Mouse (Mus musculus) hindbrain, postnatal 0 days (tissue): ENCODE data around the gene Fgfr2. TPM values are rescaled to one million over a fixed set of nuclear protein-coding genes. Genes with fewer than 3 reads are reported as not detected.
A peak's percentile ranks its signal among the peaks of the same experiment; 100 is the strongest.

Source experiments
- ATAC-seq: fragments of 200-750 bp; cut with Nextera tagmentation; 2 replicates; pipeline ENCODE4 v1.8.0; 2017; ENCODE audit warnings: mild to moderate bottlenecking, moderate TSS enrichment, moderate library complexity
- DNase-seq: peaks from one replicate; pipeline ENCODE4 v3.0.0-alpha.2; 2015; ENCODE audit warnings: low spot score
- H3K27ac ChIP-seq: fragments of 300-500 bp; sonication (generic); 2 replicates; pipeline ENCODE4 v1.5.1; 2014; ENCODE audit warnings: mild to moderate bottlenecking
- H3K27me3 ChIP-seq: fragments of 300-500 bp; sonication (generic); 2 replicates; pipeline ENCODE4 v1.6.1; 2014; ENCODE audit warnings: low read length, mixed read lengths; ENCODE audit not compliant: insufficient read depth
- H3K36me3 ChIP-seq: fragments of 300-500 bp; sonication (generic); 2 replicates; pipeline ENCODE4 v1.6.1; 2014; ENCODE audit warnings: low read length, mixed read lengths; ENCODE audit not compliant: insufficient read depth
- H3K4me1 ChIP-seq: fragments of 300-500 bp; sonication (generic); 2 replicates; pipeline ENCODE4 v1.6.1; 2014; ENCODE audit warnings: antibody characterized with exemption, low read length, mixed read lengths; ENCODE audit not compliant: insufficient read depth
- H3K4me2 ChIP-seq: fragments of 300-500 bp; sonication (generic); 2 replicates; pipeline ENCODE4 v1.6.1; 2014; ENCODE audit warnings: low read depth, mild to moderate bottlenecking, low read length, moderate library complexity, mixed read lengths
- H3K4me3 ChIP-seq: fragments of 300-500 bp; sonication (generic); 2 replicates; pipeline ENCODE4 v1.5.1; 2014; ENCODE audit warnings: low read length
- H3K9ac ChIP-seq: fragments of 300-500 bp; sonication (generic); replicated peaks from 2 replicates; pipeline ENCODE4 v1.6.1; 2014; ENCODE audit warnings: mild to moderate bottlenecking, low read length, moderate library complexity, mixed read lengths
- H3K9me3 ChIP-seq: fragments of 300-500 bp; sonication (generic); 2 replicates; pipeline ENCODE4 v1.6.1; 2016; ENCODE audit warnings: low read length, mixed read lengths
- CTCF ChIP-seq: IDR thresholded peaks from 2 replicates; pipeline ENCODE4 v1.5.1; 2016; ENCODE audit warnings: antibody characterized with exemption, control low read depth, low read depth
- WGBS: fragments of 180-500 bp; shearing (Covaris S2); extraction: QIAGEN DNeasy Blood & Tissue Kit; methylation state at CpG from one replicate; pipeline ENCODE4 v1.1.7; 2014; 5-methylcytosine and 5-hydroxymethylcytosine counted together
- polyA plus RNA-seq: library from polyadenylated mRNA; unstranded; fragments of >200 nt; fragmentation: Nextera tagmentation; extraction: Ambion mirVana; gene quantifications from 2 replicates; pipeline ENCODE4 v1.2.1, GENCODE M21; 2015
- total RNA-seq: library from RNA; depleted of rRNA; stranded (reverse); fragments of >200 nt; gene quantifications from 2 replicates; pipeline ENCODE4 v1.2.3, GENCODE M21; 2014

Fgfr2 gene
- total and polyA plus RNA-seq, 2 experiments from 2014 or later: 17.3 to 49.0 TPM

DNA sequence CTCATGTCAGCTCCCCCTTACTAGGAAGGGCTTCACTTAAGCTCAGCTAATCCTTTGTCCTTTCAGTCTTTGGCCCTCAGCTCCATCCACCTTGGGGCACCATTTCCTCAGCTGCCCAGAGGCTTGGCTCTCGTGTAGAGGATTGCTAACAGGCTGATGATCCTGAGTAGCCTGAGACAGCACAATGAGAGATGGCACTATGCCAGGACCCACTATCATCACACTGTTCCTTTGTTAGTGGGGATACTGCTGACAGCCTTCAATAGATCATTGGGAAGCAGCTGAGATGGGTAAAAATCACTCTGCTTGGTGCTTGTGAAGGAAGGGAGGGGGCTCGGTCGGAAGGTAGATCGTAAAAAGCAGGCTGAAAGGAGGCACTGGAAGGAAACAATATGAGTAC, 693.8 kb downstream of the Fgfr2 start:
- 29% methylated on average over 4 of the region's 4 CpGs for WGBS
- H3K4me1 ChIP-seq: no peaks in the 10 kb centered on the region
- H3K27ac ChIP-seq: no peak overlapping the region
- ATAC-seq (no peak), DNase-seq (peak; percentile 48)
- no peaks in the 10 kb centered on the region for H3K9me3 ChIP-seq
- H3K4me3 ChIP-seq: no peak overlapping the region
- no peak overlapping the region for H3K9ac ChIP-seq
- H3K27me3 ChIP-seq: no peaks in the 10 kb centered on the region
- H3K36me3 ChIP-seq: no peaks in the 10 kb centered on the region
- H3K4me2 ChIP-seq: no peak overlapping the region
- no peak for TF ChIP-seq CTCF

DNA sequence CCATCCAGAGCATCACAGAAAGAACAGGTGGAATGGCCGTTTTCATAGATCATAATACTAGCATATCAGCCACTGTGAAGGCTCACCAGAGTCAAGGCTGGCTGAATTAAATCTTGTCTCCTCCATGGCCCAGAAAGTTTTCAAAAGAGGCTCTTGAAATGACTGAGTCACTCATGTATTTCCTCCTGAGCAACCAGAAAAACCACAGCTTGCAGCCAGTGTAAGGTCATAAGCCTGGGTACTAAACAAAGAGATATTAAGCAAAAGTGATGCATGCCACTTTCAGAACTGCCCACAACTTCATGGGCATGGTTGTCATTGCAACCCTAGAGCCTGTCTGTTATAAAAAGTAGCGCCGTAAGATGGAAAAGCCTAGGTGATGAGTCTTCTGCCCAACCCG, 694.8 kb downstream of the Fgfr2 start:
- H3K4me1 ChIP-seq: no peaks in the 10 kb centered on the region
- H3K27me3 ChIP-seq: no peaks in the 10 kb centered on the region
- no peak for DNase-seq
- H3K9ac ChIP-seq: no peak overlapping the region
- H3K27ac ChIP-seq: no peak overlapping the region
- ATAC-seq: no peak
- 94% methylated on average over 4 of the region's 4 CpGs for WGBS
- no peak for TF ChIP-seq CTCF
- H3K36me3 ChIP-seq: no peaks in the 10 kb centered on the region
- H3K4me2 ChIP-seq: no peak overlapping the region
- H3K9me3 ChIP-seq: no peaks in the 10 kb centered on the region
- no peak overlapping the region for H3K4me3 ChIP-seq

DNA sequence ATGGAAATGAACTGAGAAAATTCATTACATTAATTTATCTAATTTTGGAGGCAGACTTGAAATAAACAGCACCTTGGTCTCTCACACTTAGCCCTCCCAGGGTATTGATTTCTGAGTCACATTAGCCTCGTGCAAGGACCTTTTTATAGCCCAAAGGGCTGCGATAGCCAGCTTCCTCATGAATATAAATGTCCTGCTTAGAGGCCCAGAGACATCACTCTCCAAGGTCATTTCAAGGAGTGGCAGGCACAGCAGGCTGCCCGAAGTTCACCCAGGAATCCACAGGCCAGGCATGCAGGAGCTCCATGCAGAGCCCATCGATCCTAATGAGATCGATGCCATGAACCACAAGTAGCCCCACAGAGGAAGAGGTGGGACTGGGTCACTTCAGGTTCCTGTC, 697.1 kb downstream of the Fgfr2 start:
- WGBS: 56% methylated on average over 5 of the region's 5 CpGs
- no peaks in the 10 kb centered on the region for H3K9me3 ChIP-seq
- no peak overlapping the region for H3K4me2 ChIP-seq
- no peak overlapping the region for H3K9ac ChIP-seq
- no peaks in the 10 kb centered on the region for H3K27me3 ChIP-seq
- H3K4me1 ChIP-seq: no peaks in the 10 kb centered on the region
- DNase-seq (no peak), ATAC-seq (no peak)
- TF ChIP-seq CTCF: no peak
- no peak overlapping the region for H3K4me3 ChIP-seq
- H3K36me3 ChIP-seq: no peaks in the 10 kb centered on the region
- no peak overlapping the region for H3K27ac ChIP-seq

DNA sequence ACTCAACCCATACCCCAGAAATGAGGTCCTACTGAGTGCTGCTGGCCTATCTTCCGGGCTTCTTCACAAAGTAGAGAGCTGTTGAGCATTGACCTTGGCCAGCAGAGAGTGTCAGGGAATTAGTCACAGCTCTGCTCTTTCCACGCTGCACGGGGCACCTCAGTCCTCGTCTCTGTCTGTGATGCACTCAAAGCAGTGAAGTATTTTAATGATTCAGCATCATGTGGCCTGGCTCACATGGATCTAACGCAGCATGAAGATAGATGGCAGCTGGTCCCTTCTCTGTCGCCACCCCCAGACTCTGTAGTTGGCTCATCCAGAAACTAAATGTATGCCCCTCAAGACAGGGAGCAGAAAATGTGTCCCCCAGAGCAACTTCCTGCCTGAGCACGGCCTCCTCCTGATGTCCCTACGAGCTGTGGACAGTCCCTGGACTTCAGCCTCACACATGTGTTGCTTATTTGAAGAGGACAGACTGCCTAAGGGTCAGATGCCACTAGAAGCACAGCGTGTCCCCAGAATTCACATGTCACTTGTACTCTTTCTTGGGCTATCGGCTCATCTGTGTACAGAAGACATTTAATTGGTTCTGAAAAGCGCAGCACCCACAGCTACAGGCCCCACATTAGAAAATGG, 697.7 kb downstream of the Fgfr2 start:
- no peaks in the 10 kb centered on the region for H3K4me1 ChIP-seq
- H3K36me3 ChIP-seq: no peaks in the 10 kb centered on the region
- H3K9ac ChIP-seq: no peak overlapping the region
- no peak overlapping the region for H3K4me3 ChIP-seq
- H3K9me3 ChIP-seq: no peaks in the 10 kb centered on the region
- ATAC-seq (no peak), DNase-seq (no peak)
- H3K27me3 ChIP-seq: no peaks in the 10 kb centered on the region
- H3K4me2 ChIP-seq: no peak overlapping the region
- WGBS: 42% methylated on average over 11 of the region's 11 CpGs
- H3K27ac ChIP-seq: no peak overlapping the region
- no peak for TF ChIP-seq CTCF

DNA sequence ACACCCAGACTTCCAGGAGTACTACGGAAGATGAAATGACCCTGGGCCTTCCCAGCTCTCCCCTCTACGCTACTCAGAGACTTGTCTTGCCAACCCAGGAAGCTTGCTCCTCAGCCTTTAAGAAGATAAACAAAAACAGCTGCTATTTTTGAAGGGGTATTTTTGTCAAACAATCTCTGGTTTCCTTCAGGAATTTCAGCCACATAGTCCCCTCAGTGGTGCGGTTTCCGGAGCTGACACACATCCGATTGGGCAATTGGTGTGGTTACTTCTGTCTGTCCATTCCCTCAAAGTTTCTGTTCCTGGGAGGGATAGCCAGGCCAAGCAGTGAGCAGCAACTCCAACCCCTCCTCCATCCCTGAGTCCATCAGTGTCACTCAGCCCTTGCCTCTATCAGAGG, 699.6 kb downstream of the Fgfr2 start:
- H3K9me3 ChIP-seq: no peaks in the 10 kb centered on the region
- ATAC-seq (no peak), DNase-seq (no peak)
- H3K27ac ChIP-seq: no peak overlapping the region
- H3K4me3 ChIP-seq: no peak overlapping the region
- no peaks in the 10 kb centered on the region for H3K27me3 ChIP-seq
- no peak for TF ChIP-seq CTCF
- no peaks in the 10 kb centered on the region for H3K36me3 ChIP-seq
- no peak overlapping the region for H3K9ac ChIP-seq
- 88% methylated on average over 5 of the region's 5 CpGs for WGBS
- H3K4me1 ChIP-seq: no peaks in the 10 kb centered on the region
- no peak overlapping the region for H3K4me2 ChIP-seq

DNA sequence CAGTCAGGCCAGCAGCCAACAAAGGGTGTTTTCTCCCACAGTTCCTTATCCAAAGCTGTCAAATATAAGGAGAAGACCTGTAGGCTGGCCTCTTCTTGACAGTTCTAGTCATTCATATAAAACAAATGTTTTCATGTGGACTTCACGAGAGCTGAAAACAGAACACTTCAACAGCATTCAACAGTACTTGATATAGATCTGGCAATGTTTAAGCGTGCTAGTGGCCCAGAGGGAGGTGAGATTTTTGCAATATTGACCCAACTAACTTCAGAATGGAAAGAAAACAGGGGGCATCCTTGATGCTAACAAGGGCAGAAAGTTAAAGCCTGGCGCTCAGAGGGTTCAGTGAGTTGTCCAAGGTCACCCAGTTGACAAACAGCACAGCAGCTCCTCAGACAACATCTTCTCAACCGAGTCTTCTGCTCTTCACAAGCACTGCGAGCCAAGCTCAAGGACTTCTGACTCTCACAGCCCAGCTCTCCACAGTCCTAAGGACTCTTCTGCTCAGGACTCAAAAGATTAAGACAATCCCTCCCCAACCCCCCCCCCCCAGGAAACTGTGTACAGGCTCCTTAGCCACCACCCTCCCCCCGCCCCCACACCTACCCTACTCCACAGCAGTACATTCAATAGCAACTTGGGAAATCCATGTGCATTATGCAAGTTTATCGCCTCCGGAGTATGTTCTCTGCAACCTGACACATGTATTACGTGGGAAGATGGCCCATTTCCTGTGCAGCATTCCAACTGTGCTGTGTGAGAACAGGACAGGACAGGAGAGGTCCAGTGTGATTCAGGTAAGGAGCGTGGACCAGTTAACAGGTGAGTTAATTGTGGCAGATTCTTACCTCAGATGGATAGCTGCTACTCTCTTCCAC, 703.5 kb downstream of the Fgfr2 start:
- Histone ChIP-seq H3K36me3 (no peaks in the 10 kb centered on the region), H3K4me2 (no peak overlapping the region), H3K9me3 (no peaks in the 10 kb centered on the region), H3K4me1 (0 out of 2 replicates have a peak, but pooled peaks cover 5% of the 10 kb centered on the region), H3K9ac (no peak overlapping the region), H3K27me3 (no peaks in the 10 kb centered on the region), H3K4me3 (no peak overlapping the region), H3K27ac (no peak overlapping the region)
- WGBS: 91% methylated on average over 10 of the region's 10 CpGs
- ATAC-seq (no peak), DNase-seq (no peak)
- no peak for TF ChIP-seq CTCF

DNA sequence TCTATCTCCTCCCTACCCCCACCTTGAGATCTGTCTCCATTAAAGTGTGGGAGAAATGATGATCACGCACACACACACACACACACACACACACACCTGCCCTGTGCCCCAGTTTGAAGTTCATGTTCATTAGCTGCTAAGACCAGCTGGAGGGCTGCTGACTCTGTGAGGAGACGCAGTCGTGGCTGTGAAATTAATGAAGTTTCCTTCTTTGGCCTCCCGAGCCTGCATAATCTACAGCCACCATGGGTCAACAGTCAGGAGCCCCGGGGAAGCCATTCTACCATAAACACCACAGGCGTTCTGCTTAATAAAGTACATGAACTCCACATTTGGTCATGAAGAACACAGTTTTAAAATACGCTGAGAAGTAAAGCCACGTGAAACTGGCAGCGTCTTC, 706.3 kb downstream of the Fgfr2 start:
- no peak for TF ChIP-seq CTCF
- ATAC-seq (no peak), DNase-seq (no peak)
- no peaks in the 10 kb centered on the region for H3K27me3 ChIP-seq
- H3K4me1 ChIP-seq: peaks cover 5% of the 10 kb centered on the region; the same call in 1 of the 2 replicates
- H3K27ac ChIP-seq: no peak overlapping the region
- H3K9ac ChIP-seq: no peak overlapping the region
- WGBS: 46% methylated on average over 9 of the region's 9 CpGs
- no peaks in the 10 kb centered on the region for H3K9me3 ChIP-seq
- no peak overlapping the region for H3K4me2 ChIP-seq
- no peaks in the 10 kb centered on the region for H3K36me3 ChIP-seq
- no peak overlapping the region for H3K4me3 ChIP-seq
